Mouse (Mus musculus): ENCODE data around the gene Sec22a. TPM values are rescaled to one million over a fixed set of nuclear protein-coding genes. Genes with fewer than 3 reads are reported as not detected.

The Sec22a gene
- polyA plus RNA-seq, 1 experiment from 2014 or later = 35.3 TPM

Other genes with a start within 250 kb of the Sec22a start
- gene Adcy5, start 209.0 kb downstream of the Sec22a start, polyA plus RNA-seq (2014; fragmentation: Nextera tagmentation; extraction: Ambion mirVana) = 1.5 and 1.6 TPM in 2 replicates
- 10.9 and 11.3 TPM in 2 replicates for gene Pdia5, start 127.0 kb upstream of the Sec22a start, polyA plus RNA-seq (2014; fragmentation: Nextera tagmentation; extraction: Ambion mirVana)
- 2.2 and 2.6 TPM in 2 replicates for gene Sema5b, start 177.2 kb upstream of the Sec22a start, polyA plus RNA-seq (2014; fragmentation: Nextera tagmentation; extraction: Ambion mirVana)